Mouse (Mus musculus): ENCODE measurements at regions not wholly inside any gene's neighbourhood (a gene's known extent, or its start where the extent isn't known, plus 50 kb on each side); places are given as distances from the start of the nearest gene placed in this dataset.
A peak's percentile ranks its signal among the peaks of the same experiment; 100 is the strongest.

DNA sequence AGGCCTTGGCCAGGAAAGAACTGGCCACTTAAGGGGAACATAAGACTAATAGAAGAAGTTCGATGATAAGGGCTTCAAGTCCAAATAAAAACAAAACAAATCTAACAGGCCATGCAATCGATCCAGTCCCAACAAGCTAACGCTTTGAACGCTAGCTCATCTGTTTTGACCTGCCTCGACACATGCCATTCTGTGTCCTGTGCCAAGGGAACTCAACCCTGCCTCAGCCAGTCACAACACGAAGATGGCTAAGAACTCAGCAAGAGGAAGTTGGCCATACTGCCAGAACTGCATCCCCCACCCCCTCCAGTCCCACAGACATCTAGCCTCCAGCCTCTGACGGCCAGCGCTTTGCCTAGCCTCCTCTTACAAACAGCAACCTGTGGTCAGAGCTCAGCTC is 259.1 kb downstream of the Gm12728 start:
- no peak for DNase-seq

DNA sequence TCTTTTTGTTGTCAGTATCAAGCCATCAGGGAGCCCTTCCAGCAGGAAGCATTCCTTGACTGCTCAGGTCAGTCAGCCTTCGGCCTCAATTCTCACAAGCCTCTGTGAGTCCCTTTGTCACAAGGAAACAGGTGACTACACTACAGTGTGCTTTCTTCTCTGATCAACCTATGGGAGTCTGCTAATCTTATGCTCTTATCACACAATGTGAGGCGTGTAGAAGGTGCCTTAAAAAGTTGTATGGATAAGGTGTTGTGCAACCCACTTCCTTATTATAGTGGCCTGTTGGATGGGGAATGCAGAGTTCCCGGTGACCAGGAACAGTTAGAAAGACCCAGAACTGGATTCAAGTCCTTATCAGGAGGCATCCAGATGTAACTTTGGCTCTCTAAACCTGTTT is 260.2 kb downstream of the Gm12728 start:
- DNase-seq = no peak

DNA sequence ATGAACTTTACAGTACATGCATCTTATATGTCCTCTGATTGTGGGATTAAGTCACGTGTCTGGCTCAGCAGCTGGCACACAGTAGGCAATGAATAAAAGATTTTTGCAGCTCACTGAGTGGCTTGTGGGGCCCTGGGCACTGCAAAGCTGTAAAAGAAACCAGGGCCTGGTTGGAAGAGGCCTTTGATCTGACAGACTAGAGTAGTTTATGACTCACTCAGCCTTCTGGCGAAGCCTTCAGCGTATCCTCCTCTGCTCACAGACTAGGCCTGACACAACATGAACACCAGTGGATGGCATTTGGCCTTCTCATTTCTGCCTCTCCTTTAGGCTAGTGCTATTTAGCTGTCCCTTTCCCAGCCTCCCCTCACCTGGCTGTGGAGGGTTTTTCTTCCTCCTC is 260.6 kb downstream of the Gm12728 start:
- DNase-seq = no peak

DNA sequence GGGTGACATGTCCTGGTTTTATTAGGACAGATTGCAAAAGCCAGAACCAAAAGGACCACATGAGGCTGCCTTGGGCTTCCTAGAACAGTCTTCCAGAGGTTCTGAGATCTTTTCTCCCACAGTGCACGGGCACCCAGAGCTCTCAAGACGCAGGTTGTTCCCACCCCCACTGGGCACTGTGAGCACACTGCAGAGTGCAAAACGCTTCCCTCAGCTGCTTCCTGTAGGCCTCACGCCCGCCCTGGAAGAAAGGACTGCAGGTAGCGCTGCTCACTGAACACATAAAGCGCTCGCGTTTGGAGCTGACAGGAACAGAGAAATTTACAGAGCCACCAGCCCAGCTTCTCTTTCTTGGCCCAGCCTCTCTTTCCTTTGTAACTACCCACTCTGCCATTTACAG is 262.5 kb upstream of the Usp24 start:
- no peak for DNase-seq

DNA sequence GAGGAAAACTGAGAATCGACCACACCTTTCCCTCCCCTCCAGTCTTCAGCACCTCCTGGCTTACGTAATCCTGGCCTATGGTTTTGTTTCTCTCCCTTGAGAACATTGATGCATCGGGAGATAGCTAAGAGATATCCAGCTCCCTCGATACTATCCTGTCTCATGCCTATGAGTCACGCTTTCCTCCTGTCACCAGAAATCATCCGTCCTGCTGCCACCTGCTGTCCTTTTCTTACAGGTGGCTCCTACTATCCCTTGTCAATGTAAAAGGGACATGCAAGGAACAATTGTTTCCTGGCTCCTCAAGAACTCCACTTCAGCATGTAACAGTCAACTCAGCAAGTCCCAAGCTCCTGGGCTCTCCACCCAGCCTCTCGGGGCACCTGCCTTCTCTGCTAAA is 261.7 kb upstream of the Usp24 start:
- DNase-seq = no peak

DNA sequence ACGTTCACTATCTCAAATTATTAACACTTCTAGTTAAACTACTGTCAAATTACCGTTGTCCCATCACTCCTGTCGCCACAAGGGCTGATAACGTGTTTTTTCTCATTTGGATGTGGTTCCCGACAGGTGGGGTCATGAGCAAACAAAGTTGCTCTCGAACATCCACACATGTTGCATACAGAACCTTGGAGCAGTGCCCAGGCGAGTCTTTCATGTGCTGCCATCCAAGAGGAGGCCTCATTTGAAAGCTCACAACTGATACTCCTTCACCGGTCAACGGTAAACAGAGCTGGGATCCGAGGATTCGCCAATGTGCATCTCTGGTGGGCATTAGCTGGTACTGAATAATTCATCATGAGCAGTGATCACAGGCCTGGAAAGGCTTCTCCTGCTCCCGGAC is 253.4 kb upstream of the Usp24 start:
- DNase-seq = no peak

DNA sequence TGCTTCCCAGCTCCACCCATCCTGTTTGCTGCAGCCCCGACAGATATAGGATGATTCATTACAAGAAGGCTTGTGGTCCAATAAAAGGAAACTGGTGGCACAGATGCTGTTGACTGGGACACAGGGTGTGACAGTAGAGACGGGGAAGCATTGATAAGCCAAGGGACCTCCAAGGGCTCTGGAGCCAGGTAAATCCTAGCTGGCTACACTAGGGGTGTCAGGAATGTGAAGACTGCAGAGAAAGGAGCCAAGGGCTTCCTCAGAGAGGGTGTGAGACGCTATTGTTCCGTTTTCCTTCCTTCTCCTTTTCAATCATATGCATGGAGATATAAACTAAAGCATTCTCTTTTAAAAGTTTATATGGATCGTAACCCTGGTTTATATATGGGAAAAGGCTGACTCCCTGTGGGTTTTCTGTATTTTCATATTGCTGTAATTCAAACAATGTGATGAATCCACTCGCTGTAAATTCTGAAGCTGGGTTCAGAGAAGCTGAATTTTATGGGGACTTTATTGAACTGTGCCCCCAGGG is 252.1 kb upstream of the Usp24 start:
- no peak for DNase-seq

DNA sequence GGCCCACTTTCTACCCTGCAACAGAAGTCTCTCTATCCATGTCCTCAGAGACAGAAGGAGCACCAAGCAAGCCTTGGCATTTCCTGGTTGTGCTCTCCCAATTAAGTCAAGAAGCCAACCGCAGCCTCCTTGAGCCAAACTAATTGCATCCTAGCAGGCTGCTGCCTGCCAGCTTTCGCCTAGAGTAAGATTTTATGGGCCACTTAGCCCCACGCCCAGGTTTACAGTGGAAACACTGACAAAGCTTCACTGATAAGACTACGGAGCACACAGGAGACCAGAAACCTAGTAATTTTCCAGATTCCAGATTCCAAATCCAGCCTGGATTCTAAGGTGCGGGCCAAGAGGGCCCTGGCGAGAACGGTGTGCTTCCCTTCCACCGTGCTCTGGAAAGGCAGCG is 249.0 kb upstream of the Usp24 start:
- DNase-seq = no peak

DNA sequence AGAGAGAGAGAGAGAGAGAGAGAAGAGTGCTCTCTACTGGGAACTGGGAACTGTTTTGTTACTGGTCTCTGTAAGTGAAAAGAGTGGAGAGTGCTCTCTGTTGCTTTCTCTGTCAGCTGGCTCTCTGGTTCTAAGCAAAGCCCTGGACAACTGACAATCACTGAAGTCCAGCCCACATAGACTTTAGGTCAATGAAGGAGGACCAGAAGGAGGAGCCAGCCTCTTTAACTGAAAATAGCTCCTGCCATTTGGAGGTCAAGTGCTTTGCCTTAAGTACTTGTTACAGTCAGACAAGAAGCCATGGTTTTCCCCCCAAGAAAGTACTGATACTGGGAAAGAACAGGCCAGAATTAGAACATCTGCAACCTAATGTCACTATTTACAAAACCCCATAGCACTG is 232.5 kb upstream of the Usp24 start:
- peak; percentile 20 for DNase-seq

DNA sequence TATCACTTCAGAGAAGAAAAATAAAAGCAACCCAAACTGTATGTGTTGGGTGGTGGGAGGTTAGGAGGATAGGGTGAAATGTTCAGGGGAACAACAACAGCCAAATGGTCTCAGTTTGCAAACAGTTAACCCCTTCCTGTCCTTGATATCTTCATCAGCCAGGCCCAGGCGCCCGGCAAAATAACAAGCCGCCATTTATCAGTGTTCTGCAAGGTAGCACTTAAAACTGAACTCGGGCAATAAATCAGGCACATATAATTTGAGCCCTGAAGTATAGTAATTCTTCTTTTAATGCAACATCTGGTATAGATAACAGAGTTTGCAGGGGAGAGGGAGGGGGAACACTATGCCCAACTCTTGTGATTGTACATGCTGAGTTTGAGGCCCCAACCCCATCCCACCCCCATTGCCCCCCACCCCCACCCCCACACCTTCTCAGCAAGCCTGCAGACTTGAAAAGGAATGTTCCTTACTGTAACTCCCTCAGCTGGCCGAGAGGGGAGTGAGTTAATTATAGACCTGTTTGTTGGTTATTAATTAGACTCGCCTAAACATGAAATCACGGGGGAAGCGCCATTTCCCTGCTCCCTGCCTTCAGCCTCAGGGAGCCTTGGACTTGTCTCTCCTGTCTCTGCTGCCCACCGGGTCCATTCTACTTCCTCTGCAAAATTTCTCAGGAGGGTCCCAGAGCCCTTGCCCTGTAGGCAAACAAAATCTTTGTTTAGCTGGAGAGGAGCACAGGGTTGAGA is 223.9 kb upstream of the Usp24 start:
- DNase-seq = no peak

DNA sequence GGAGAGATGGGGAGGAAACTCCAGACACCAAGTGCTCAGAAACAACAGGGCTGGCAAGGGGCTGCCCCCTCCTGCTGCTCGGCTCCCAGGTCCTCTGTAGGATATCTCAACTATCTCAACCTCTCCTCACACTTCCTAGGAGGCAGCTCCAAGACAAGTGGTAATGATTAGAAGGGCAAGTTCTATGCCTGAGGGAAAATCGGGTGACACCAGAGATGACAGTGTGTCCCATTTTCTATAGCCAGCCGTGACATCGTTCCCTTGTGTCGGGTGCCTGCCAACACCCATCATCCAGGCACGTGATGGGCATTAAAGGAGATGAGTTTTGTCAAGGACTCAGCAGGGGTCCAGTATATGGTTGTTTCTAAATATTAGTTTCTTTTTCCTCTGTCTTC is 223.3 kb upstream of the Usp24 start:
- no peak for DNase-seq

DNA sequence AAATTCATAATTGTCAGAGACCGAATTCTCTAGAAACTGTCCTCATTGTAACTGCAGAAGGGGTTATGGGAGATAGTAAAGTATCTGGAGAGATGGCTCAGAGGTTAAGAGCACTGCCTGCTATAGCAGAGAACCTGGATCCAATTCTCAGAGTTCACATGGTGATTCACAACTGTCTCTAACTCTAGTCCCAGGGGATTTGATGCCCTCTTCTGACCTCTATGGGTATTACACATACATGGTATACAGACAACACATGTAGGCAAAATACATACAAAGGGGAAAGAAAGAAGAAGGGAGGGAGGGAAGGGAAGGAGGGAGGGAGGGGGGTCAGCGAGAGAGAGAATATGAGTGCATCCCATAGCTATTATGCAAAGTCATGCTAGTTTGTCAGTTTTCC is 222.8 kb upstream of the Usp24 start:
- peak; percentile 35 for DNase-seq

DNA sequence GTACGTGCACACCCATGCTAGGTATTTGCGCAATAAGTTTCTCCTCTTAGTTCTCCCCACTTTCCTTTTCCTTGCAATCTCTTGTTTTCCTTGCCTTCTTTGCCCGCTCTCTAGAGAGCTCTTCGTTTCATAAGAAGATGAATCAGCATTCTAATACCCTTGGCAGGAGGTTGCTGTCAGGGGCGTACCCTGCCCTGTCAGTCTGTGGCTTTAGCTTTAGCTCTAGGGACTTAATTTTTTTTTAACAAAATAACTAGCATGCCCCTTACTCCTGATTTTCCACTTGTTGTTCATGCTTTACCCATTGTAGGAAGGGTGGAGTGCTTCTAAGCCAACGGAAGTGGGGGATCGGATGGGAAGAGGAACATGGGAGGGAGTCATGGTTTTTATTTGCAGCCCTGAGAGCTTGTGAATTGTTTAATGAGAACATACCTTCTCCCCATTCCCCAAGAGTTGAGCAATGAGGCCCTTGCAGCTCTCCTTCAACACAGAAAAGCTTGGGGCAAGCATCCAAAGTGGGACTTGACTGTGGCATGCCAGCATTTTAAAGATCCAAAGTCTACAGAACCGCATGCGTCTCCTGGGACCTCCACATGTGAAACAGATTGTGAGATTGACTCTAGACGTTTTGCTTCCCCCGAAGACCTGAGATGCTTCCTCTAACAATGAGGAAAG is 221.0 kb upstream of the Usp24 start:
- peak; percentile 62 for DNase-seq

DNA sequence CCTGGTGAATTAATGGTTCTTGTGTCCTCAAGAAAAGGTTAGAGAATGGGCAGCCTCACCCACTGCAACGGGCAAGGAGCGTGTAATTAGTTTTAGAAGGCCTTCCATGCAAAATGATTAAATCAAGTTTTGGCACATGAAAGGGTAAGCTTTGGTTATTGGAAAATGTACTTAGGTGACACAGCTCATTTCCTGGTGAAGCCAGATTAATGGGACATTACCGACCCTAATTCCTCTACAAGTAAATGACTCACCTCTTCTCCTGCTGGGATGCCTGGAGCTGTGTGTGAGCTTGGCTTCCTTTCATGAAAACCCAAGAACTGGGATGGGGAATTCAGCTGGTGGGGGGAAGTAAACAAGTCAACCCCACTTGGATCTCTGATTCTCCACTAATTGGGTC is 219.9 kb upstream of the Usp24 start:
- DNase-seq = no peak

DNA sequence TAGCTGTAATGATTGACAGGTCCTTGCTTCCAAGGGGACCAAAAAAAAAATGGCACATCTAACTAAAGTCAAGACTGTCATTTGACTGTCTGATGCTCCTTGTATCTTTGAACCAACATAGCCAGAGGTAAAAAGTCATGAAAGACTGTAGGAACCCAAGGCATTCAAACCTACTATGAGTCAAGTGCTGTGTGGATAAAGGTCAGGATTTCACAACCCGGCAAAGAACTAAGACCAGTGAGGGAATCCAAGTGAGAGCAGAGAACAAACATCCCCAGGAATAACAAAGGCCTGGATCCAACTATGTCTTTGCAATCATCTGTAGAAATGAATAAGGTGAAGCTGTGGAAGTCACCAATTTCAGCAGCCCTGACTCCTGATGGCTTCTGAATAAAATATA is 218.2 kb upstream of the Usp24 start:
- DNase-seq = no peak

DNA sequence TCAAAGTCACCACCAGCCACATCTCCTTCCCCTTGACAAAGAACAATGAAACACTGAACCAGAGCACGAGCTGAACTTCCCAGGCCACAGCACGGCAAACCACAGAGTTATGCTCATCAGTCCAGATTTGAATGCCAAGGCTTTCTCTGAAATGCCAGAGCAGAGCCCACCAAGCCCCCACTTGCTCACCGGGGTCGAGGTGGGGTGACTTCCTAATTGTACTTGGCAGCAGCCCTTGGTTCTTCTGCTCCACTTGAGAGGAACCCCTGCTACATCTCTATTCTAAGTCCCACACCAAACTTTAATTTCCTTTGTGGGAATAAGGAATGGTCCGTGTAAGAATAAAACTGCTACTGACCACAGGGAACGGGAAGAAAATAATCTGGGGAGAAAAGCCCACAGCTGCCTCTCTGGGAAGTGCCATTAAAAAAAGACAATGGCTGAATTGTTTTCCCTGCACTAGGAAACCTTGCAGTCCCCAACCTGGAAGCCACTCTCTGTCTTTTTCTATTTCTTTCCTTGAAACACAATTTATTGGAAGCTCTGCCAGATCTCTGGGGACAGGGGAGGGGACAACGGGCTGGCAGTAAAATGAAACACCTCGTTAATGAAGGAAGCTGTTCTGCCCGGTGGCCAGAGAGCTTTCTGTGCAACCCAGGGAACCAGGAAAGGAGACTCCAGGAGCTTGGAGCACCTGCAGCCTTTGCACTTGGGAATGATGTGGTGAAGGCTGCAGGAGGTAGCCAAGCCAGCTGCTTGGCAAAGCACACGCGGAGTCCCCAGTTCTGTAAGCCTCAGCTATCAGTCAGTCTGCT is 215.6 kb upstream of the Usp24 start:
- DNase-seq = no peak

DNA sequence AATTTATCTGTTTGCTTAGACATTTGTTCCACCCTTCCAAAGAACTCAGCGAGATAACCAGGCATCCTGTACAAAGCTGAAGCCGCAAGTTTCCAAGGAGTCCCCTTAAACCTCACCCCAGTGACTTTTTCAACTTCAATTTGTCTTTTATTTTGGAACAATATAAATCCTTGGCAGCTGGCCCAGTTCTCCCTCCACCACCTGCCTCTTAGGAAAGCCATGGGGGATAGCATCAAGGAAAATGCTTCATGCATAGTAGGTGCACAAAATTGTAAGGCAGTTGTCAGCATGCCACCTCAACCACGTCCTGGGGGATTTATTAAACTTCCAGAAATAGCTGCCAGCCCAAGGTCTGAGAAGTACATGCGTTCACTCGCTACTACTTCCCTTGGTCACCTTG is 214.1 kb upstream of the Usp24 start:
- DNase-seq = no peak

DNA sequence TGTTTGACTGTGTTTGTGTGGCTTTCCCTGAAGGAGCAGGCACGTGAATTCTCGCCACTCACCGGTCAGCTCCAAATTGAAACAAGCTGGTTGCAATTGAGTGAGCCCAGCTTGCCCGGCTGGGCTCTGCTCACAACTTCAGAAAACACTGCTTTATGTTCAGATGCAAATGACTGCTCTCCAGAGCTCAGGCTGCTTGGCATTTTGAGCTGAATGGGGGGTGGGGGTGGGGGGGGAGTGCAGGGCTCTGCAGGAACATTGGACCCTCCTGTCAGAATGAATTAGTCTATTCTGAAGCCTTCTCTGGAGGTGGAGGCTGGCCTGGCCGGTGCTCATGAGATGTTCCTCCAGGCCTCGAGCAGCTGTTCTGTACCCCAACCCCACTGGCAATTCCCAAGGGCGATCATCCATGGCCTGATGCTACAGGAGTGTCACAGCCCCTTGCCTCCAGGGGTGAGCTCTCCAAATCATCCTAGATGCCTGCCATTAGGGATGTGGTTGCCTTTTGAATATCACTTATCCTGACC is 213.5 kb upstream of the Usp24 start:
- DNase-seq = no peak

DNA sequence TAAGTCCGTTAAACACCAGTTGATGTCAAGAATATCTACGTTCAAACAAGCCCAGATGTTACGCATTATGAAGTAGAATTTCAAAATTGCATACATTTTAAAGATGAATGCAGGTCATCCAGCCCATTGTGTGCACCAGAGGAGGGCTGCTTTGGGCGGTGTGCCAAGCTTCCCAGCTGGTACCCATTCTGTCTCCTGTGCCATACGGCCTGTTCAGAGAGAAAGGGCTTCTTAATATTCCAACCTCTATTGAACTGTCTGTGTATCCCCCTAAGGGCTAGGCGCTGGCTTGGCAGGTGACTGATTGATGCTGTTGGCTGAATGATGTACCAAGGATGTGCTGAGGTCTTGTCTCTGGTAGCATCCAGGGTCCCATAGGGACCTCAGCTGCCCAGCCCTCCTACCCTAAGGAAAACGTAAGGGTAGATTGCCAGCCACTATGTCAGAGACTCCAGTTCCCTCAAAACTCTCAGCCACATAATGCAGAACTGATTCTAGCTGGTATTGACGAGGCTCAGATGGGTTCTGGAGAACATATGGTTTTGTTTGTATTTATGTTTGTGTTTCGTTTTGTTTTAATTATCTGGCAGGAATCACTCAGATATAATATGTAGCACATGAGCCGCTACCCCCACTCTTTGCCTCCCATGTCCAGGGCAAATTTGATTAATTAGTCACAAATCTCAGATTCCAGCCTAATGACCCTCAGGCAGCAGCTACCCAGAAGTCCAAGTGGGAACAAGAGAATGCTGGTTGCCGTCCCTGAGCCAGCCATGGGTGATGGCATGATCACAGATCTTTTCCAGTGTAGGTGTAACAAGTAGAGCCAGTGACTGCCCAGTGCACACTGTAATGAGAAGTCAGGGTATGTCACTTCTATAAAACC is 212.0 kb upstream of the Usp24 start:
- no peak for DNase-seq

DNA sequence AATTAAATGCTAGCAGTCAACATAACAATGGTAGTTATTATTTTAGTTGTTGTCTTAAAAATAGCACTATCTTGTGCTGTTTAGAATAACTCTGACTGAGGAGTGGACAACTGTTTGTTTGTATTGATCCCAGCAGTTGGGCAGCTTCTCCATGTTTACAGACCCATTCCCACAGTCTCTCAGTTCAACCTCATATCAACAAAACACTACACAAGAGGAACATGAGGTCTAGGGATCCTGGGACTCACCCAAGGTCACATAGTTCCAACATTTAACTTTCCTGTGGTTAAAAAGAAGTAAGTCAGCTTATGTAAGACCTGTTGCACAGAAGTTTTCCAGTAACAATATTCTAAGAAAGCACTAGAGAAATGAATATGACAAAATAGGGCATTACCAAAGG is 203.0 kb upstream of the Usp24 start:
- peak; percentile 27 for DNase-seq

DNA sequence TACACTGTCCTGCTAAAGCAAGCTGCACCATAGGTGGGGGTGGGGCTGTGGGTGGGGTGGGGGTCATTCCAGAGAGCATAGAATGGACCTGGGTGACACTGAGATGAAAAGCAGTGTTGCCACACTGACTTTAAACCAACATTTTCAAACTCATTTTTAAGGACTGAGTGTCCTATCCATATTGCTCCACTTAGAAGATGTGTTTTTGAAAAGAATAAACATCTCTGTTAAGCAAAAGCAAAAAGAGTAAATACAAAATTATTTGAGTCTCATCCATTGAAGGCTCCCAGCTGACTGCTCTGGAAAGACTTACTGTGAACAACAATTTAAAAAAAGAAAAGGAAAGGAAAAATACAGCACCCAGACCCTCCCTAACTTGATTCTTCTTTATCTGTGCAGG is 202.3 kb upstream of the Usp24 start:
- DNase-seq = no peak

DNA sequence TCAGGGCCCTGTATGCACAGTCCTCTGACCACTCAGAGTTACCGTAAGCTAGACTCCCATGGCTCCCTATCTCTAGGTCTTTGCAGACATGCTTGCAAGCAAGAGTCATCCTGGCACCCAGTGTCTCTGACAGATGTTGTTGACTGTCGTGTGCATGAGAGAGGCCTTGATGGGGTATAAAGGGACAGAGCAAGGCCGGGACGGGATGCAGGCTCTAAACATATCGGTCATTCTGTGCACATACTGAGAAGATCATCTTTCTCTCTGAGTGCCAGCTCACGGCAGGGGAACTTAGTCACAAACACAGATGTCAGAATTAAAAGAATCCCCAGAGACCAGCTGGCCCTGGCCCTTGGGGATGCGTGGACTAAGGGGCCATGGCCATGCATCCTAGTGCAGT is 199.4 kb upstream of the Usp24 start:
- DNase-seq = no peak

DNA sequence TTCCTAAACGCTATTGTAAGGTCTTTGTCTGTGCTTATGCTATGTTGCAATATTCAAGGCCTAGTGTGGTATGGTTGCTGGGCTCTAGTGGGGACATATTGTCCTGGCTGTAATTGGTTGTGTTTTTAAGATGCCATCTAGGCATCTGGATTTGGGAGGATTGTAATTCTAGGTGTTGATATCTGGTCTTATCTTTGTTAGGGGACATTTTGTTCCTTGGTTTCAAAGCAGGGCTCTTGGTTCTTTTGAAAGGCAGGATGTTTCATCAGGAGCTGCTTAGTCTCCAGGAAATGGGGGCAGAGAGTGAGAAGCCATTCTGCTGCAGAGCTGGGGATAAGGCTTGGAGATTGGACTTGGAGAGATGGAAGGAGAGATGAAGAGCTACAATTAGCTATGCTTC is 194.7 kb upstream of the Usp24 start:
- DNase-seq = no peak

Measured in lung, postnatal 10 days (tissue).